Mouse (Mus musculus): ENCODE results near the gene Dab2ip. TPM values are rescaled to one million over a fixed set of nuclear protein-coding genes. Genes with fewer than 3 reads are reported as not detected.

The Dab2ip gene
- polyA plus RNA-seq, 1 experiment from 2014 or later, result 61.2 TPM

- WGBS, result 90% methylated on average over 4 of the region's 4 CpGs
- Histone ChIP-seq H3K36me3 (ENCODE audit: control insufficient read depth, insufficient read depth, low read length) (no peaks in the 10 kb centered on the region), H3K4me3 (ENCODE audit: low read depth, low read length) (no peak overlapping the region), H3K9ac (ENCODE audit: low read length) (no peak overlapping the region), H3K27me3 (ENCODE audit: control insufficient read depth, insufficient read depth, low read length) (no peaks in the 10 kb centered on the region), H3K4me2 (ENCODE audit: low read depth) (no peak overlapping the region), H3K4me1 (ENCODE audit: control insufficient read depth, insufficient read depth, low read length) (no peaks in the 10 kb centered on the region), H3K27ac (ENCODE audit: low read depth, low read length) (no peak overlapping the region), H3K9me3 (ENCODE audit: control insufficient read depth, low read length) (no peaks in the 10 kb centered on the region)
- DNase-seq (ENCODE audit: low spot score), result no peak
- no peak for ATAC-seq (ENCODE audit: insufficient read depth, low FRiP score, low TSS enrichment)
Measured at GRCm38 (mm10) chr2:35567694-35568149, 9.7 kb downstream of the Dab2ip start.

GRCm38 (mm10) chr2:35570743-35571142 is 12.7 kb downstream of the Dab2ip start:
- Histone ChIP-seq H3K4me2 (ENCODE audit: low read depth) (no peak overlapping the region), H3K9ac (ENCODE audit: low read length) (no peak overlapping the region), H3K36me3 (ENCODE audit: control insufficient read depth, insufficient read depth, low read length) (no peaks in the 10 kb centered on the region), H3K4me1 (ENCODE audit: control insufficient read depth, insufficient read depth, low read length) (no peaks in the 10 kb centered on the region), H3K9me3 (ENCODE audit: control insufficient read depth, low read length) (no peaks in the 10 kb centered on the region), H3K27me3 (ENCODE audit: control insufficient read depth, insufficient read depth, low read length) (no peaks in the 10 kb centered on the region), H3K27ac (ENCODE audit: low read depth, low read length) (no peak overlapping the region), H3K4me3 (ENCODE audit: low read depth, low read length) (no peak overlapping the region)
- no peak for DNase-seq (ENCODE audit: low spot score)
- ATAC-seq (ENCODE audit: insufficient read depth, low FRiP score, low TSS enrichment), result no peak
- 77% methylated on average over 4 of the region's 4 CpGs for WGBS

GRCm38 (mm10) chr2:35574643-35575042 is 16.6 kb downstream of the Dab2ip start:
- Histone ChIP-seq H3K4me1 (ENCODE audit: control insufficient read depth, insufficient read depth, low read length) (no peaks in the 10 kb centered on the region), H3K9ac (ENCODE audit: low read length) (no peak overlapping the region), H3K27me3 (ENCODE audit: control insufficient read depth, insufficient read depth, low read length) (no peaks in the 10 kb centered on the region), H3K4me3 (ENCODE audit: low read depth, low read length) (no peak overlapping the region), H3K36me3 (ENCODE audit: control insufficient read depth, insufficient read depth, low read length) (no peaks in the 10 kb centered on the region), H3K27ac (ENCODE audit: low read depth, low read length) (no peak overlapping the region), H3K9me3 (ENCODE audit: control insufficient read depth, low read length) (no peaks in the 10 kb centered on the region), H3K4me2 (ENCODE audit: low read depth) (no peak overlapping the region)
- no peak for ATAC-seq (ENCODE audit: insufficient read depth, low FRiP score, low TSS enrichment)
- 57% methylated on average over 1 of the region's 1 CpGs for WGBS
- DNase-seq (ENCODE audit: low spot score), result no peak

- Histone ChIP-seq H3K4me3 (ENCODE audit: low read depth, low read length) (no peak overlapping the region), H3K27ac (ENCODE audit: low read depth, low read length) (no peak overlapping the region), H3K4me1 (ENCODE audit: control insufficient read depth, insufficient read depth, low read length) (0 out of 2 replicates have a peak, but pooled peaks cover 1% of the 10 kb centered on the region), H3K36me3 (ENCODE audit: control insufficient read depth, insufficient read depth, low read length) (no peaks in the 10 kb centered on the region), H3K27me3 (ENCODE audit: control insufficient read depth, insufficient read depth, low read length) (peaks cover 7% of the 10 kb centered on the region), H3K9ac (ENCODE audit: low read length) (no peak overlapping the region), H3K4me2 (ENCODE audit: low read depth) (no peak overlapping the region), H3K9me3 (ENCODE audit: control insufficient read depth, low read length) (no peaks in the 10 kb centered on the region)
- no peak for DNase-seq (ENCODE audit: low spot score)
- 87% methylated on average over 3 of the region's 3 CpGs for WGBS
- no peak for ATAC-seq (ENCODE audit: insufficient read depth, low FRiP score, low TSS enrichment)
Measured at GRCm38 (mm10) chr2:35576675-35577074, 18.6 kb downstream of the Dab2ip start.

GRCm38 (mm10) chr2:35580111-35580510 is 22.0 kb downstream of the Dab2ip start:
- H3K4me3 ChIP-seq (ENCODE audit: low read depth, low read length), result no peak overlapping the region
- no peak overlapping the region for H3K4me2 ChIP-seq (ENCODE audit: low read depth)
- peaks cover 31% of the 10 kb centered on the region for H3K27me3 ChIP-seq (ENCODE audit: control insufficient read depth, insufficient read depth, low read length)
- no peak for DNase-seq (ENCODE audit: low spot score)
- H3K9me3 ChIP-seq (ENCODE audit: control insufficient read depth, low read length), result no peaks in the 10 kb centered on the region
- WGBS, result 54% methylated on average over 4 of the region's 4 CpGs
- H3K9ac ChIP-seq (ENCODE audit: low read length), result no peak overlapping the region
- H3K4me1 ChIP-seq (ENCODE audit: control insufficient read depth, insufficient read depth, low read length), result peaks cover 13% of the 10 kb centered on the region
- no peak for ATAC-seq (ENCODE audit: insufficient read depth, low FRiP score, low TSS enrichment)
- no peak overlapping the region for H3K27ac ChIP-seq (ENCODE audit: low read depth, low read length)
- H3K36me3 ChIP-seq (ENCODE audit: control insufficient read depth, insufficient read depth, low read length), result no peaks in the 10 kb centered on the region

- WGBS, result under 1% methylated on average over 68 of the region's 76 CpGs
- no peaks in the 10 kb centered on the region for H3K9me3 ChIP-seq (ENCODE audit: control insufficient read depth, low read length)
- DNase-seq (ENCODE audit: low spot score) (peak; percentile 56), ATAC-seq (ENCODE audit: insufficient read depth, low FRiP score, low TSS enrichment) (peak; percentile 48)
- H3K27me3 ChIP-seq (ENCODE audit: control insufficient read depth, insufficient read depth, low read length), result peaks cover 31% of the 10 kb centered on the region
- no peak overlapping the region for H3K27ac ChIP-seq (ENCODE audit: low read depth, low read length)
- H3K4me3 ChIP-seq (ENCODE audit: low read depth, low read length), result peak overlapping the region; percentile 49
- no peaks in the 10 kb centered on the region for H3K36me3 ChIP-seq (ENCODE audit: control insufficient read depth, insufficient read depth, low read length)
- H3K4me2 ChIP-seq (ENCODE audit: low read depth), result peak overlapping the region; percentile 94
- H3K9ac ChIP-seq (ENCODE audit: low read length), result peak overlapping the region; percentile 57
- peaks cover 13% of the 10 kb centered on the region for H3K4me1 ChIP-seq (ENCODE audit: control insufficient read depth, insufficient read depth, low read length)
Measured at GRCm38 (mm10) chr2:35581501-35582340, 23.7 kb downstream of the Dab2ip start.

- H3K27ac ChIP-seq (ENCODE audit: low read depth, low read length), result no peak overlapping the region
- H3K9me3 ChIP-seq (ENCODE audit: control insufficient read depth, low read length), result no peaks in the 10 kb centered on the region
- ATAC-seq (ENCODE audit: insufficient read depth, low FRiP score, low TSS enrichment) (no peak), DNase-seq (ENCODE audit: low spot score) (peak; percentile 39)
- H3K36me3 ChIP-seq (ENCODE audit: control insufficient read depth, insufficient read depth, low read length), result no peaks in the 10 kb centered on the region
- H3K27me3 ChIP-seq (ENCODE audit: control insufficient read depth, insufficient read depth, low read length), result peaks cover 31% of the 10 kb centered on the region
- peak overlapping the region; percentile 94 for H3K4me2 ChIP-seq (ENCODE audit: low read depth)
- H3K4me3 ChIP-seq (ENCODE audit: low read depth, low read length), result peak overlapping the region; percentile 49
- 1% methylated on average over 35 of the region's 46 CpGs for WGBS
- H3K4me1 ChIP-seq (ENCODE audit: control insufficient read depth, insufficient read depth, low read length), result peaks cover 19% of the 10 kb centered on the region
- peak overlapping the region; percentile 56 for H3K9ac ChIP-seq (ENCODE audit: low read length)
Measured at GRCm38 (mm10) chr2:35582341-35582941, 24.4 kb downstream of the Dab2ip start.

- DNase-seq (ENCODE audit: low spot score), result no peak
- H3K9ac ChIP-seq (ENCODE audit: low read length), result no peak overlapping the region
- no peak overlapping the region for H3K27ac ChIP-seq (ENCODE audit: low read depth, low read length)
- H3K9me3 ChIP-seq (ENCODE audit: control insufficient read depth, low read length), result no peaks in the 10 kb centered on the region
- WGBS, result 57% methylated on average over 5 of the region's 5 CpGs
- no peak overlapping the region for H3K4me3 ChIP-seq (ENCODE audit: low read depth, low read length)
- no peak for ATAC-seq (ENCODE audit: insufficient read depth, low FRiP score, low TSS enrichment)
- peaks cover 31% of the 10 kb centered on the region for H3K27me3 ChIP-seq (ENCODE audit: control insufficient read depth, insufficient read depth, low read length)
- H3K4me2 ChIP-seq (ENCODE audit: low read depth), result peak overlapping the region; percentile 94; the same call in 1 of the 2 replicates
- peaks cover 27% of the 10 kb centered on the region for H3K4me1 ChIP-seq (ENCODE audit: control insufficient read depth, insufficient read depth, low read length)
- no peaks in the 10 kb centered on the region for H3K36me3 ChIP-seq (ENCODE audit: control insufficient read depth, insufficient read depth, low read length)
Measured at GRCm38 (mm10) chr2:35583406-35583805, 25.3 kb downstream of the Dab2ip start.
